Mouse (Mus musculus) E14TG2a.4 (cell line): ENCODE measurements around the gene Abhd15.

Source experiments
- CTCF ChIP-seq: conservative IDR thresholded peaks from 2 replicates; pipeline ENCODE4 v1.5.1; 2014; ENCODE audit warnings: low read length
- NANOG ChIP-seq: IDR thresholded peaks from 2 replicates; pipeline ENCODE4 v1.6.1; 2014; ENCODE audit warnings: borderline replicate concordance, low read length, mixed read lengths
- POU5F1 ChIP-seq: IDR thresholded peaks from 2 replicates; pipeline ENCODE4 v1.6.1; 2014; ENCODE audit warnings: low read length, borderline replicate concordance

DNA sequence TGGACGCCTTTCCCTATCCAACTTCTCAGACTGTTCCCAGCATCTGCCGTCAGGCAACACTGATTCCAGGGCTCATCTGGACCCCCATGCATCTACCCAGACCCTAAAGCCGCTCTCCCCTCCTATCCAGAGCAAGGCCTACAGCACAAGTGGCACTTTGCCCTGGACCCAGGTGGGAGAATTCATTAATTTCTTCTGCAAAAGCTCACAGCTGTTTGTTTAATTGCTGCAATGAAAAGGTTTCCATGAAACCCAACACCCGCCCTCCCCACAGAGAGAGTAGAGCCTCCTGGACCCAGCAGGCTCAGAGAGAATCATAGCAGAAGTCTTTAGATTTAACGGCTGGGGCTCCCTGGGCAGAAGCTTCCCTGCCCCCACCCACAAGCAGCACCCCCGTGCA lies 29.7 kb upstream of the Abhd15 start:
- no peak for TF ChIP-seq CTCF
- no peak for TF ChIP-seq POU5F1
- no peak for TF ChIP-seq NANOG
